Mouse (Mus musculus) embryo, embryonic 11.5 days (tissue): Measurements from ENCODE around the gene Baiap2l2.

Experiments used
- DNase-seq: peaks from one replicate; pipeline ENCODE4 v3.0.0-alpha.2; 2012; ENCODE audit warnings: low read depth, low spot score

Baiap2l2 gene

GRCm38 (mm10) chr15:79212750-79213446 lies 72.4 kb downstream of the Baiap2l2 start:
- DNase-seq: no peak

GRCm38 (mm10) chr15:79210357-79210756 lies 75.0 kb downstream of the Baiap2l2 start:
- no peak for DNase-seq

- no peak for DNase-seq
Measured at GRCm38 (mm10) chr15:79208758-79209439, 76.4 kb downstream of the Baiap2l2 start.

- DNase-seq: no peak
Measured at GRCm38 (mm10) chr15:79208211-79208610, 77.1 kb downstream of the Baiap2l2 start.
